Mouse (Mus musculus) kidney, adult 8-10 months (tissue): ENCODE data around the gene Actrt2.

ENCODE experiments used
- DNase-seq, 2 experiments: peaks; one replicate each; pipeline ENCODE4 v3.0.0; 2022

Actrt2 gene

GRCm38 (mm10) chr4:154637468-154638319 is 30.0 kb downstream of the Actrt2 start:
- DNase-seq, result no peak

GRCm38 (mm10) chr4:154636721-154637311 is 30.9 kb downstream of the Actrt2 start, which contains the start of gene Prdm16:
TSS of gene Prdm16 (minus strand) at chr4:154636873.
- peak; percentile 48 to 53 for DNase-seq

GRCm38 (mm10) chr4:154636053-154636433 is 31.6 kb downstream of the Actrt2 start:
- peak in 1 of 2 experiments; percentile 51 for DNase-seq

DNA sequence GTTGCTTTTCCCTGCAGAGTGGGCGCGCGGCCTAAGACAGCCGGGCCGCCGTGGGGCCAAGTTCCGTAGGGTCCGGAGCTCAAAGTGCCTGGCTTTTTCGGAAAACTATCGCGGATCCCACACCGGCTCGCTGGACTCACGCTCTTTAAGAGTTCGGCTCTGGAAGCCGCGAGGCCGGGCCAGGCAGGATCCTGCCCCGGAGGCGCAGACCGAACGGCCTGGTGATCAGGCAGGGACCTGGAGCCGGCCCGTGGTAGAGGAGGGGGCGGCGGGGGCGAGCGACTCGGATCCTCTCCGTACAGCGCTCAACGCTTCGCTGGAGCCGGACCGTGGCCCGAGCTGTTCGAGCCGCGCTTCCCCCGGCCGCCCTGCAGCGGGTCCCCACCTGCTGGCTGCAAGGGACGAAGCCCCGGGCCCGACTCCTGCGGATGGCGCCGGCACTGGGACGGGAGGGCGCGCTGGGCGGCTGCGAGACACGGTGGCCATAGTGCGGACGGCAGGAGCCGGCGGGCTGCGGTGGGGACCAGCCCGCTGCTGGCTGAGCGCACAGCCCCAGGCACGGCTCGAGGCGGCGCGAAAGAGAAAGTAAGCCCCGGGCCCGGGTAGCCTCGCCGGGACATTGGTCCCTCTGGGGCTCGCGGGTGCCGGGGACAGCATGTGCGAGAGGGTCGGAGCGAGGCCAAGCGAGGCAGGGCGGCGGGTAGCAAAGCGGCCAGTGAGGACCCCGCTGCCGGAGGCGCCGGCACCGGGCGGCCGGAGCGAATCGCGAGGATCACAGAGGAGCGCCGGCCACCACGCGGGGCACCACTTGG is 32.2 kb downstream of the Actrt2 start:
- no peak for DNase-seq

DNA sequence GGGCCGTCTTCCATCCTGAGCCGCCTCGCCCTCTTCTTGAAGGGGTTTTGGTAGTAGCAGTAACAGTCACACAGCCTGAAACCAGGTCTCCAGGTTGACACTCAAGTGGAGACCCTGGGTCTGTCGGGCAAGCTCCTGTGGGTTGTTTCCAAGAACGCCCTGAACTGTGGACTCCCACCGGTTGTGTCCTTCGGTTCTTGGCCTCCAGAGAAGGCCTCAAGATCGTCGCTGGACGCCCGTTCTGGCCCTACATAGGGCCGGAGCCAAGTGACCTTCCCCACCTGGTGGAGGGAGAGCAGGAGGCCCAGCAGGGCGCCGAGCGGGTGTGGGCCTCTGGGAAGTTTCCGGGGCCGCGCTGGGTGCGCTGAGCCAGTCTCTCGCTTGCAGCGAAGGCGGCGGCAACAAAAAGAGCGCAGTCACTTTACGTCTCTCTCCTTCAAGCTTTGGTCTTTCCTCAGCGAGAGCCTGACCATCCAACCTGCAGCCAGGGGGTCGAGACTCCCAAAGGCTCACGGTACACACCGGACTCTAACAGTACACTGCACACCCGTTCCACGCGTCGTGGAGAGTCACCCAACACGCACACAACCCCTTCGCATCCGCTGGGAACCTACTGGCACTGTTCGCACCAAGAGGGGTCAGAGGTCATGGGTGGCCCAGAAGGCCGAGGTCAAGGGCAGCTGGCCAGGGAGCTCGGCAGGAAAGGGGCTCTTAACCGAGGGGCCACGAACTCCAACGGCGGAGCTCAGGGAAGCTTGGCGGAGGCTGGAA is 33.0 kb downstream of the Actrt2 start:
- no peak for DNase-seq

GRCm38 (mm10) chr4:154634001-154634400 is 33.7 kb downstream of the Actrt2 start:
- no peak for DNase-seq

GRCm38 (mm10) chr4:154632800-154633764 is 34.6 kb downstream of the Actrt2 start:
- DNase-seq, result peak; percentile 39 to 46

DNA sequence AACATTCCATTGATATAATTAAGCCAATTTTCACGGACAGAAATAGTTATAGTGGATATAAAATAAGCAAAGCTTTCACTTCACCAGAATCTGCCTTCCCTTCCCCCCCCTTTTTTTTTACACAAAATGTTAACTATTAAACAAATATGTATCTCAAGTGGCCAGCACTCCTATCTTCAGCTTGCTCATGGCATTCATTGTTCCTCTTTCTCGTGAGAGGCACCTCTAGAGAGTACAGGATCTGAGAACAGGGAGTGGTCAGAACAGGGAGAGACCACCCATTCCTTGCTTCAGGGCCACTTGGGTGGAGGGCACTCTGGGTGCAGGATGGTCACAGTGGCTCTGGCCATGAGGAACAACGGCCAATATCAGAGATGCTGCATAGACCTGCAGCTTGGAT is 36.9 kb downstream of the Actrt2 start:
- DNase-seq, result no peak

- peak in 1 of 2 experiments; percentile 35 for DNase-seq
These were observed 40.1 kb downstream of the Actrt2 start for GRCm38 (mm10) chr4:154627419-154628142.

- no peak for DNase-seq
These were observed 41.4 kb downstream of the Actrt2 start for GRCm38 (mm10) chr4:154626282-154626681.

- DNase-seq, result no peak
These were observed 42.0 kb downstream of the Actrt2 start for GRCm38 (mm10) chr4:154625710-154626109.

GRCm38 (mm10) chr4:154623241-154623640 is 44.4 kb downstream of the Actrt2 start:
- no peak for DNase-seq

DNA sequence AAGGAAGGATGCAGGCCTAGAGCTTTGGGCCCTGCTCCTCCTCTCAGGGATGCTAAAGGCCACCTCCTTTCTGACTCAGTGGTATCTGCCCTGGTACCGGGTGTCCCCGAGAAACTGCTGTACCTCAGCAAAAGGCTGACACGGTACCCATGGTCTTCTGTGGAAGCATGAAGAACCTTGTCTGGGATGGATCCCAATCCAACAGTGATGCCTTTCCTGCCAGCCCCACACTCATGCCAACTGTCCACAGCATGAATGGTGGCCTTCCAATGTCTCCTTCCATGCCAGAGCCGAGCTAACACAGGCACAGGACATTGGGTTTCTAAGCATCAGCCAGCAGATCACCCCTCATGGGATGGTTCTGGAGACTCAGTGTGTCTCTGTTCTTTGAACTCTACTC is 45.1 kb downstream of the Actrt2 start:
- no peak for DNase-seq
